Mouse (Mus musculus) heart, embryonic 14.5 days (tissue): Measurements from ENCODE around the gene Pdgfd. TPM values are rescaled to one million over a fixed set of nuclear protein-coding genes. Genes with fewer than 3 reads are reported as not detected.

Experiments used
- ATAC-seq: fragments of 200-750 bp; cut with Nextera tagmentation; 2 replicates; pipeline ENCODE4 v1.8.0; 2017; ENCODE audit warnings: low read depth, moderate TSS enrichment; ENCODE audit not compliant: insufficient number of reproducible peaks, insufficient read depth, low FRiP score
- H3K27ac ChIP-seq, 2 experiments: fragments of 200-500 bp in 1 of 2; fragments of 300-500 bp in 1 of 2; sonication (generic) in 1 of 2; replicated peaks in 1 of 2; 2 replicates each; pipeline ENCODE4 v1.5.1; 2012 to 2014; ENCODE audit warnings: low read depth in 2 of 2, low read length in 2 of 2, control low read depth in 1 of 2, mild to moderate bottlenecking in 1 of 2, mixed read lengths in 1 of 2; ENCODE audit not compliant: control insufficient read depth in 1 of 2, insufficient read depth in 1 of 2
- H3K27me3 ChIP-seq: fragments of 300-500 bp; sonication (generic); 2 replicates; pipeline ENCODE4 v1.6.1; 2014; ENCODE audit warnings: mild to moderate bottlenecking, low read length, control low read depth; ENCODE audit not compliant: control insufficient read depth, insufficient read depth
- H3K36me3 ChIP-seq: fragments of 300-500 bp; sonication (generic); 2 replicates; pipeline ENCODE4 v1.6.1; 2014; ENCODE audit warnings: mild to moderate bottlenecking, control low read depth, low read length, mixed read lengths; ENCODE audit not compliant: control insufficient read depth, insufficient read depth
- H3K4me1 ChIP-seq, 2 experiments: fragments of 200-500 bp in 1 of 2; fragments of 300-500 bp in 1 of 2; sonication (generic) in 1 of 2; 2 replicates each; pipeline ENCODE4 v1.6.1; 2012 to 2014; ENCODE audit warnings: low read length in 2 of 2, control low read depth in 1 of 2, mixed read lengths in 1 of 2; ENCODE audit not compliant: control insufficient read depth in 2 of 2, insufficient read depth in 2 of 2
- H3K4me2 ChIP-seq: fragments of 300-500 bp; sonication (generic); 2 replicates; pipeline ENCODE4 v1.6.1; 2014; ENCODE audit warnings: mild to moderate bottlenecking, low read length
- H3K4me3 ChIP-seq, 2 experiments: fragments of 200-500 bp in 1 of 2; fragments of 300-500 bp in 1 of 2; sonication (generic) in 1 of 2; 2 replicates each; pipeline ENCODE4 v1.5.1; 2012 to 2014; ENCODE audit warnings: low read length in 2 of 2, mild to moderate bottlenecking in 2 of 2, control low read depth in 1 of 2, low read depth in 1 of 2, moderate library complexity in 1 of 2; ENCODE audit not compliant: control insufficient read depth in 1 of 2, insufficient read depth in 1 of 2
- H3K9ac ChIP-seq: fragments of 300-500 bp; sonication (generic); 2 replicates; pipeline ENCODE4 v1.6.1; 2014; ENCODE audit warnings: mild to moderate bottlenecking, low read length
- H3K9me3 ChIP-seq: fragments of 300-500 bp; sonication (generic); 2 replicates; pipeline ENCODE4 v1.6.1; 2016; ENCODE audit warnings: low read length, control low read depth; ENCODE audit not compliant: control insufficient read depth
- WGBS: fragments of 180-500 bp; shearing (Covaris S2); extraction: QIAGEN DNeasy Blood & Tissue Kit; methylation state at CpG from one replicate; pipeline ENCODE4 v1.1.7; 2014; 5-methylcytosine and 5-hydroxymethylcytosine counted together
- polyA plus RNA-seq: library from polyadenylated mRNA; unstranded; fragments of >200 nt; fragmentation: Nextera tagmentation; extraction: Ambion mirVana; gene quantifications from 2 replicates; pipeline ENCODE4 v1.2.1, GENCODE M21; 2014

Gene Pdgfd
- polyA plus RNA-seq, 1 experiment from 2014 or later, result 9.9 TPM

DNA sequence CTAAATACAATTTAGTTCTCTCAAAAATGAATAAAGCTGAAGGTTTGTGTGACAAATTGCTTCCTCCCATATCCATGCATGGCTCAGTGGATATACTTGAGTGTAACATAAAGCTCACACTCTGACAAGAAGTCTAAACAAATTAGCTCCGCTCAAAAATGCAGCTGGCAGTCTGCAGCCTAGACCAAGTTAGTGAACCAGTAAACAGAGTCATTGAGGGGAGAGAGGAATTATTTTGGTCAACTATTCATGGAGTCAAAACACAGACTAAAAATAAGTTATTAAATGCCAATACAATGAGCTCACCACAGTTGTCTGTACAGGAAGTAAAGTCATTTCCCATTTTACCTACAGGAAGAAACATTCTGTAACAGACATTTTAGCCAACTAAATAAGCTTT is 233.4 kb downstream of the Pdgfd start:
- Histone ChIP-seq H3K36me3 (no peaks in the 10 kb centered on the region), H3K4me1 (peaks cover 0 to 5% of the 10 kb centered on the region in 2 experiments; a peak in 2 of 4 replicates), H3K27me3 (no peaks in the 10 kb centered on the region), H3K4me3 (no peak overlapping the region), H3K9ac (no peak overlapping the region), H3K9me3 (no peaks in the 10 kb centered on the region), H3K27ac (no peak overlapping the region), H3K4me2 (no peak overlapping the region)
- 56% methylated on average over 1 of the region's 1 CpGs for whole genome bisulfite sequencing
- ATAC-seq, result no peak

DNA sequence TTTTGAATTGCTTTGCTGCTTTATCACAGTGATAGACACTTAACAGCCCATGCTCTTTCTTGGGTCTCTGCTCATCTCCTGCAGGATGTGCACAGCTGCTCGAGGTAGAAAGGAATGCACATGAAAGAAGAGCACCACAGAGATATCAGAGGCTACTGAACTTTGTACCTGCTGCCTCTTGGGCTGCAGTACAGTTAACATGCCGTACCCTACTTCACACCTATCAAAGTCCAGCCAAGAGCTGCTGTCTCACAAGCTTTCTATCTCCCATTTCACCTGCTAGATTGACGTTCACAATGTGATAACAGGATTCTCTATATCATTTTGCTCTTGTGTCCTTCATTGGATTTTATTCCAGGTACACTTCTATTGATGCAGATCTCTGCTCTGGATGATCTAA is 238.2 kb downstream of the Pdgfd start:
- 38% methylated on average over 3 of the region's 3 CpGs for WGBS
- no peak for ATAC-seq
- Histone ChIP-seq H3K4me3 (no peak overlapping the region), H3K9me3 (no peaks in the 10 kb centered on the region), H3K4me1 (peaks cover 0 to 10% of the 10 kb centered on the region in 2 experiments; a peak in 2 of 4 replicates), H3K4me2 (no peak overlapping the region), H3K36me3 (no peaks in the 10 kb centered on the region), H3K27ac (no peak overlapping the region), H3K9ac (no peak overlapping the region), H3K27me3 (no peaks in the 10 kb centered on the region)

GRCm38 (mm10) chr9:6407972-6408371 is 239.6 kb downstream of the Pdgfd start:
- Histone ChIP-seq H3K27me3 (no peaks in the 10 kb centered on the region), H3K4me3 (no peak overlapping the region), H3K4me2 (no peak overlapping the region), H3K36me3 (no peaks in the 10 kb centered on the region), H3K4me1 (peaks cover 0 to 5% of the 10 kb centered on the region in 2 experiments; a peak in 1 of 4 replicates), H3K9me3 (no peaks in the 10 kb centered on the region), H3K9ac (no peak overlapping the region), H3K27ac (no peak overlapping the region)
- ATAC-seq, result no peak
- 53% methylated on average over 4 of the region's 4 CpGs for WGBS

GRCm38 (mm10) chr9:6424606-6425005 is 256.2 kb downstream of the Pdgfd start:
- no peak overlapping the region for H3K4me3 ChIP-seq
- no peak overlapping the region for H3K4me2 ChIP-seq
- H3K9me3 ChIP-seq, result no peaks in the 10 kb centered on the region
- H3K27ac ChIP-seq, result no peak overlapping the region
- no peaks in the 10 kb centered on the region for H3K4me1 ChIP-seq
- ATAC-seq, result no peak
- no peak overlapping the region for H3K9ac ChIP-seq
- no peaks in the 10 kb centered on the region for H3K36me3 ChIP-seq
- H3K27me3 ChIP-seq, result no peaks in the 10 kb centered on the region

Other genes with a start within 250 kb of the Pdgfd start
- gene Ddi1, start 101.3 kb downstream of the Pdgfd start, polyA plus RNA-seq, result 0.11 and 0.16 TPM in 2 replicates